In genomic region chr6:148356141-148356540, GRCm38 (mm10) we compare ENCODE assay signal across 26 mouse cellular contexts.
DNase-seq lines count a peak whose midpoint lies in the region; ATAC-seq and TF ChIP-seq lines count a peak whose summit lies in the region.
"Had no signal": no experiment of that assay in that cellular context is flagged by ENCODE, and none has a peak within 500 bp of the region (broad histone marks: within the 10 kb centered on the region; RNA-seq: fewer than 3 reads in every experiment).

No protein-coding gene starts in this region.

- H3K4me2 ChIP-seq in heart, embryonic 13.5 days, result no peak overlapping the region
- H3K4me2 ChIP-seq in midbrain, embryonic 11.5 days, result no peak overlapping the region
- no peak overlapping the region for H3K4me2 ChIP-seq in midbrain, embryonic 15.5 days
- no peak overlapping the region for H3K4me2 ChIP-seq in liver, postnatal 0 days (ENCODE audit: low read depth, low read length)

- TF ChIP-seq POLR2A in ES-Bruce4 (IDR thresholded peaks at IDR 0.05; ENCODE audit: insufficient read depth, low read length), result no peak

- peaks cover 18% of the 10 kb centered on the region for H3K4me1 ChIP-seq in heart, embryonic 13.5 days
- peaks cover 2% of the 10 kb centered on the region; the same call in 1 of the 2 replicates for H3K4me1 ChIP-seq in midbrain, embryonic 11.5 days (ENCODE audit: control insufficient read depth, insufficient read depth, low read length)
- H3K4me1 ChIP-seq in midbrain, embryonic 15.5 days, result no peaks in the 10 kb centered on the region
- no peaks in the 10 kb centered on the region for H3K4me1 ChIP-seq in ES-Bruce4 (ENCODE audit: control insufficient read depth, insufficient read depth, low read length)
- peaks cover 7% of the 10 kb centered on the region for H3K4me1 ChIP-seq in liver, postnatal 0 days (ENCODE audit: insufficient read depth)

- ATAC-seq in heart, embryonic 13.5 days (ENCODE audit: extremely low read depth, insufficient number of reproducible peaks, low FRiP score, low TSS enrichment), result no peak
- no peak for ATAC-seq in midbrain, embryonic 11.5 days (ENCODE audit: low FRiP score)
- ATAC-seq in midbrain, embryonic 15.5 days (replicated peaks), result no peak
- no peak for ATAC-seq in liver, postnatal 0 days
- ATAC-seq: forebrain, embryonic 14.5 days; hindbrain, embryonic 16.5 days had no signal

- H3K4me3 ChIP-seq in heart, embryonic 13.5 days, result 0 out of 2 replicates have a peak overlapping the region, but pooled peaks have one; percentile 11
- H3K4me3 ChIP-seq in midbrain, embryonic 11.5 days (ENCODE audit: low read depth, low read length), result no peak overlapping the region
- H3K4me3 ChIP-seq in midbrain, embryonic 15.5 days, result no peak overlapping the region
- peak overlapping the region; percentile 50 for H3K4me3 ChIP-seq in ES-Bruce4 (ENCODE audit: low read depth, low read length)
- H3K4me3 ChIP-seq in liver, postnatal 0 days (ENCODE audit: low read depth, low read length), result no peak overlapping the region

- no peak for TF ChIP-seq EP300 in ES-Bruce4 (IDR thresholded peaks at IDR 0.05; ENCODE audit: insufficient read depth, low read depth, low read length)
- no peak for TF ChIP-seq EP300 in liver, postnatal 0 days (IDR thresholded peaks at IDR 0.05; ENCODE audit: low read depth)

- H3K27me3 ChIP-seq in heart, embryonic 13.5 days (replicated peaks), result no peaks in the 10 kb centered on the region
- no peaks in the 10 kb centered on the region for H3K27me3 ChIP-seq in midbrain, embryonic 11.5 days (ENCODE audit: control insufficient read depth, insufficient read depth, low read length)
- no peaks in the 10 kb centered on the region for H3K27me3 ChIP-seq in midbrain, embryonic 15.5 days (replicated peaks)
- no peaks in the 10 kb centered on the region for H3K27me3 ChIP-seq in ES-Bruce4 (ENCODE audit: control insufficient read depth, insufficient read depth, low read length, poor library complexity, severe bottlenecking)
- H3K27me3 ChIP-seq in liver, postnatal 0 days (ENCODE audit: insufficient read depth, low read length), result no peaks in the 10 kb centered on the region
- H3K27me3 ChIP-seq: limb, embryonic 12.5 days; neural tube, embryonic 13.5 days had no signal

- H3K9me3 ChIP-seq in heart, embryonic 13.5 days, result peaks cover 6% of the 10 kb centered on the region; the same call in 1 of the 2 replicates
- peaks cover 3% of the 10 kb centered on the region; the same call in 1 of the 2 replicates for H3K9me3 ChIP-seq in midbrain, embryonic 11.5 days (ENCODE audit: control insufficient read depth, low read length)
- peaks cover 4% of the 10 kb centered on the region; the same call in 1 of the 2 replicates for H3K9me3 ChIP-seq in midbrain, embryonic 15.5 days
- no peaks in the 10 kb centered on the region for H3K9me3 ChIP-seq in ES-Bruce4 (replicated peaks; ENCODE audit: control insufficient read depth, insufficient read depth, low read length, poor library complexity, severe bottlenecking)
- no peaks in the 10 kb centered on the region for H3K9me3 ChIP-seq in liver, postnatal 0 days (ENCODE audit: low read length)

- TF ChIP-seq CTCF in ES-Bruce4 (IDR thresholded peaks at IDR 0.05; ENCODE audit: low read depth, low read length), result no peak
- TF ChIP-seq CTCF in liver, postnatal 0 days (IDR thresholded peaks at IDR 0.05; ENCODE audit: low read depth), result peak; percentile 20; the same call in 1 of the 2 replicates

- no peak for DNase-seq in heart, adult 8-10 months (ENCODE audit: low spot score)
- peak; percentile 56 for DNase-seq in midbrain, embryonic 11.5 days (ENCODE audit: low spot score, missing footprints)
- DNase-seq in liver, postnatal 0 days, result no peak
- no peak for DNase-seq in thymus, postnatal 0 days (ENCODE audit: low spot score)
- no peak for DNase-seq in kidney, adult 8-10 months
- DNase-seq: adrenal gland, postnatal 10 days; B cell, adult 2 months; cerebellum, adult 11 months; cerebellum, adult 9-10 months; cerebellum, postnatal 36 days; gastrocnemius, postnatal 14 days; kidney, adult 18-20 months; kidney, postnatal 4 days; lung, embryonic 14.5 days; lung, postnatal 14 days; right cerebral cortex, postnatal 4 days; thymus, postnatal 14 days had no signal

- no peak overlapping the region for H3K9ac ChIP-seq in heart, embryonic 13.5 days
- no peak overlapping the region for H3K9ac ChIP-seq in midbrain, embryonic 11.5 days (ENCODE audit: low read length)
- no peak overlapping the region for H3K9ac ChIP-seq in midbrain, embryonic 15.5 days
- H3K9ac ChIP-seq in ES-Bruce4 (ENCODE audit: low read depth, poor library complexity, severe bottlenecking), result no peak overlapping the region
- H3K9ac ChIP-seq in liver, postnatal 0 days (replicated peaks), result no peak overlapping the region
- H3K9ac ChIP-seq: limb, embryonic 12.5 days; liver, embryonic 14.5 days; lung, embryonic 14.5 days; neural tube, embryonic 13.5 days had no signal

- H3K27ac ChIP-seq in heart, embryonic 13.5 days (replicated peaks), result no peak overlapping the region
- H3K27ac ChIP-seq in midbrain, embryonic 11.5 days (ENCODE audit: low read depth, low read length), result no peak overlapping the region
- no peak overlapping the region for H3K27ac ChIP-seq in midbrain, embryonic 15.5 days
- H3K27ac ChIP-seq in ES-Bruce4 (ENCODE audit: insufficient read depth, low read length), result no peak overlapping the region
- H3K27ac ChIP-seq in liver, postnatal 0 days (ENCODE audit: low read depth), result no peak overlapping the region
- H3K27ac ChIP-seq: kidney, postnatal 0 days; limb, embryonic 12.5 days; liver, embryonic 14.5 days; neural tube, embryonic 13.5 days had no signal

- peaks cover 27% of the 10 kb centered on the region for H3K36me3 ChIP-seq in heart, embryonic 13.5 days
- no peaks in the 10 kb centered on the region for H3K36me3 ChIP-seq in midbrain, embryonic 11.5 days (ENCODE audit: control insufficient read depth, insufficient read depth, low read length)
- H3K36me3 ChIP-seq in midbrain, embryonic 15.5 days (replicated peaks), result peaks cover 9% of the 10 kb centered on the region; the same call in 1 of the 2 replicates
- H3K36me3 ChIP-seq in ES-Bruce4 (ENCODE audit: control insufficient read depth, insufficient read depth, low read length, poor library complexity, severe bottlenecking), result peaks cover 18% of the 10 kb centered on the region
- H3K36me3 ChIP-seq in liver, postnatal 0 days (replicated peaks; ENCODE audit: insufficient read depth, low read length), result 0 out of 2 replicates have a peak, but pooled peaks cover 2% of the 10 kb centered on the region

Comparison
In these comparisons a context has a peak if more than half of its experiments do, and no peak if none do; other contexts are left out.
1. H3K4me3 ChIP-seq: peak in heart, embryonic 13.5 days (single experiment) and ES-Bruce4 (single experiment); none in midbrain, embryonic 11.5 days (single experiment), midbrain, embryonic 15.5 days (single experiment) and liver, postnatal 0 days (single experiment).